Mouse (Mus musculus): Measurements from ENCODE around the gene Fndc5. TPM values are rescaled to one million over a fixed set of nuclear protein-coding genes. Genes with fewer than 3 reads are reported as not detected.
A peak's percentile ranks its signal among the peaks of the same experiment; 100 is the strongest.

Gene Fndc5
- polyA plus RNA-seq, 1 experiment: 11.0 TPM

DNA sequence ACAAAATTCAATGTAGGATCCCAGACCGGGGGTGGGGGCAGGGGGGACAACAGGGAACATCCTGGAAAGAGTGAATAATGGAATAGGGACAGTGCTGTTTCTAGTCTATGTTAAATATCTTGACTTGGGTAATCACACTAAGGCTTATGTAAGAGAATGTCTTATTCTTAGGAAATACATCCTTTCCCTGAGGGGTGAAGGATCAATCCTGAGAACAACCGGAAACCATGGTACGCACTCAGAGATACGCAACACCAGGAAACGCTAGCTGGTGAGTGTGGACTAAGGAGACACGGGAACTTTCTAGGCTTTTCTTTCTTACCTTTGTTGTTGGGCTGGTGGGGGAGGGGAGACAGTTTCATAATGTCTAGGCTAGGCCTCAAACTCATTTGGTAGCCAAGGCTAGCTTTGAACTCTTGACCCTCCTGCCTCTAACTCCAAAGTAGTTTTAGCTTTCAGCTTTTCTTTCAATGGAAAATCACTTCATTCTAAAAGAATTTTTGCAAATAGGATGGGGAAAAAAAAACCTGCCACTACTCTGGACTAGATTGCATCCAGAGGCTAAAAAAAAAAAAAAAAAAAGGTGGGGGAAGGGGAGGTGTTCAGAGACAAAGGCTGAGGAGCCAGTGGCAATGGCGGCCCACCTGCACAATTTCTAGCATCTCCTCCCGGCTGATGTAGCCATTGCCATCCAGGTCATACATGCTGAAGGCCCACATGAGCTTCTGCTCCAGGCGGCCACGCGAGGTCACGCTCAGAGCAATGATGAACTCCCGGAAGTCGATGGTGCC, 18.9 kb upstream of the Fndc5 start:
- TF ChIP-seq CTCF (IDR thresholded peaks at IDR 0.05; ENCODE audit: control insufficient read depth, insufficient read depth, insufficient replicate concordance, low read depth, low read length): no peak
- TF ChIP-seq POLR2A (IDR thresholded peaks at IDR 0.05; ENCODE audit: control insufficient read depth, low read depth, low read length): no peak
- no peak overlapping the region for H3K4me3 ChIP-seq (ENCODE audit: control insufficient read depth, low read depth, low read length)
- no peak overlapping the region for H3K27ac ChIP-seq (ENCODE audit: control insufficient read depth, insufficient read depth, low read depth, low read length)
- peaks cover 3% of the 10 kb centered on the region for H3K4me1 ChIP-seq (ENCODE audit: control insufficient read depth, insufficient read depth, low read length)
- H3K27me3 ChIP-seq (ENCODE audit: control insufficient read depth, insufficient read depth, low read length): no peaks in the 10 kb centered on the region
- no peaks in the 10 kb centered on the region for H3K36me3 ChIP-seq (ENCODE audit: control insufficient read depth, insufficient read depth, low read length)

GRCm38 (mm10) chr4:129119708-129120107, 17.1 kb upstream of the Fndc5 start:
- H3K4me1 ChIP-seq (ENCODE audit: control insufficient read depth, insufficient read depth, low read length): peaks cover 4% of the 10 kb centered on the region
- no peak overlapping the region for H3K4me3 ChIP-seq (ENCODE audit: control insufficient read depth, low read depth, low read length)
- no peaks in the 10 kb centered on the region for H3K36me3 ChIP-seq (ENCODE audit: control insufficient read depth, insufficient read depth, low read length)
- H3K27me3 ChIP-seq (ENCODE audit: control insufficient read depth, insufficient read depth, low read length): no peaks in the 10 kb centered on the region
- TF ChIP-seq CTCF (IDR thresholded peaks at IDR 0.05; ENCODE audit: control insufficient read depth, insufficient read depth, insufficient replicate concordance, low read depth, low read length): no peak
- no peak for TF ChIP-seq POLR2A (IDR thresholded peaks at IDR 0.05; ENCODE audit: control insufficient read depth, low read depth, low read length)
- no peak overlapping the region for H3K27ac ChIP-seq (ENCODE audit: control insufficient read depth, insufficient read depth, low read depth, low read length)

- Histone ChIP-seq H3K27me3 (ENCODE audit: control insufficient read depth, insufficient read depth, low read length) (no peaks in the 10 kb centered on the region), H3K36me3 (ENCODE audit: control insufficient read depth, insufficient read depth, low read length) (no peaks in the 10 kb centered on the region), H3K4me3 (ENCODE audit: control insufficient read depth, low read depth, low read length) (no peak overlapping the region; the same call in 1 of the 2 replicates), H3K27ac (ENCODE audit: control insufficient read depth, insufficient read depth, low read depth, low read length) (no peak overlapping the region), H3K4me1 (ENCODE audit: control insufficient read depth, insufficient read depth, low read length) (peaks cover 15% of the 10 kb centered on the region)
- no peak for TF ChIP-seq POLR2A (IDR thresholded peaks at IDR 0.05; ENCODE audit: control insufficient read depth, low read depth, low read length)
- 0 out of 2 replicates have a peak, but pooled peaks have one; percentile 6 for TF ChIP-seq CTCF (IDR thresholded peaks at IDR 0.05; ENCODE audit: control insufficient read depth, insufficient read depth, insufficient replicate concordance, low read depth, low read length)
These were observed 16.0 kb upstream of the Fndc5 start for GRCm38 (mm10) chr4:129120520-129121445.

GRCm38 (mm10) chr4:129121569-129122086, 15.2 kb upstream of the Fndc5 start, which contains the start of gene Hpca:
Gene Hpca, minus strand, starts transcription at chr4:129122036.
- Histone ChIP-seq H3K4me1 (ENCODE audit: control insufficient read depth, insufficient read depth, low read length) (peaks cover 21% of the 10 kb centered on the region), H3K27me3 (ENCODE audit: control insufficient read depth, insufficient read depth, low read length) (no peaks in the 10 kb centered on the region), H3K27ac (ENCODE audit: control insufficient read depth, insufficient read depth, low read depth, low read length) (no peak within 1 kb of the TSS), H3K4me3 (ENCODE audit: control insufficient read depth, low read depth, low read length) (no peak within 1 kb of the TSS; the same call in 1 of the 2 replicates), H3K36me3 (ENCODE audit: control insufficient read depth, insufficient read depth, low read length) (no peaks in the 10 kb centered on the region)
- TF ChIP-seq CTCF (IDR thresholded peaks at IDR 0.05; ENCODE audit: control insufficient read depth, insufficient read depth, insufficient replicate concordance, low read depth, low read length) (no peak), POLR2A (IDR thresholded peaks at IDR 0.05; ENCODE audit: control insufficient read depth, low read depth, low read length) (no peak)

DNA sequence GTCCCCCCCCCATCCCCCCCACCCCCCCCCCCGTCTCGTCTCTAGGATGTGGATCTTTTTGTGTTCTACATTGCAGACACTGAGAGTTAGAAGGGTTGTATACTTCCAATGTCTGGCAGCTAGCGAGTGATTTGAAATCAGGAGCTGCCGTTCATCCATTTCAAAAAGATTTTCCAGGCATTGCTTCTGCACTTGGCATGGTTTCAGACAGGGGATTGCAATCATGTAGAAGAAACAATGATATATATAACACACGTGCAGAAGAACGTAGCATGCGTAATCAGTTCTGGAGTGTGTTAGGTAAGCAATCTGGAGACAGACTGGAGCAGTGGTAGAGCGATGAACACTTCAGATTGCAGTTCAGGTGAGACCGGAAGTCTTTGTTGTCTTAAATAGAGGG, 14.7 kb upstream of the Fndc5 start:
- Histone ChIP-seq H3K27ac (ENCODE audit: control insufficient read depth, insufficient read depth, low read depth, low read length) (no peak overlapping the region), H3K36me3 (ENCODE audit: control insufficient read depth, insufficient read depth, low read length) (no peaks in the 10 kb centered on the region), H3K27me3 (ENCODE audit: control insufficient read depth, insufficient read depth, low read length) (no peaks in the 10 kb centered on the region), H3K4me1 (ENCODE audit: control insufficient read depth, insufficient read depth, low read length) (peaks cover 21% of the 10 kb centered on the region), H3K4me3 (ENCODE audit: control insufficient read depth, low read depth, low read length) (no peak overlapping the region)
- no peak for TF ChIP-seq CTCF (IDR thresholded peaks at IDR 0.05; ENCODE audit: control insufficient read depth, insufficient read depth, insufficient replicate concordance, low read depth, low read length)
- TF ChIP-seq POLR2A (IDR thresholded peaks at IDR 0.05; ENCODE audit: control insufficient read depth, low read depth, low read length): no peak

DNA sequence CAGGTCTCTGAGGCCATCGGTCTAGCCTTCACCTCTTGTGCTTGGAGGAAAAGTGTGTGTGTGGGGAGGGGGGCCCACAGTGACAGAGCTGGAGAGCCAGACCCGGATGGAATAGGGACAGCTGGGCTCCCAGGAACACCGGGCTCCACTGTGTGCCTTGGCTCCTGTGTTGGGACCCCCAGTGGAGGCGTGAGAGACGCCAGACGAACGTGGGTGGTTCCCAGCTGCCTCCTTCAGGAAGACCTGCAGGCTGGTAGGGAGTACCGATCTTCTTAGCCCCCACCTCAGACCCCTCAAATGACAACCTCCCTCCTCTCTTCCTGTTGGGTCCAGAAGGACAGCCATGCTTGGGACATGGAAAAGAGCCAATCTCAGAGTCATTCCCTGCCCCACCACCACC, 14.1 kb upstream of the Fndc5 start:
- no peak overlapping the region for H3K4me3 ChIP-seq (ENCODE audit: control insufficient read depth, low read depth, low read length)
- H3K27ac ChIP-seq (ENCODE audit: control insufficient read depth, insufficient read depth, low read depth, low read length): no peak overlapping the region
- H3K36me3 ChIP-seq (ENCODE audit: control insufficient read depth, insufficient read depth, low read length): no peaks in the 10 kb centered on the region
- no peaks in the 10 kb centered on the region for H3K27me3 ChIP-seq (ENCODE audit: control insufficient read depth, insufficient read depth, low read length)
- TF ChIP-seq CTCF (IDR thresholded peaks at IDR 0.05; ENCODE audit: control insufficient read depth, insufficient read depth, insufficient replicate concordance, low read depth, low read length): no peak
- H3K4me1 ChIP-seq (ENCODE audit: control insufficient read depth, insufficient read depth, low read length): peaks cover 21% of the 10 kb centered on the region

GRCm38 (mm10) chr4:129124652-129125146, 12.1 kb upstream of the Fndc5 start:
- Histone ChIP-seq H3K27me3 (ENCODE audit: control insufficient read depth, insufficient read depth, low read length) (no peaks in the 10 kb centered on the region), H3K4me1 (ENCODE audit: control insufficient read depth, insufficient read depth, low read length) (peaks cover 24% of the 10 kb centered on the region), H3K27ac (ENCODE audit: control insufficient read depth, insufficient read depth, low read depth, low read length) (no peak overlapping the region), H3K36me3 (ENCODE audit: control insufficient read depth, insufficient read depth, low read length) (no peaks in the 10 kb centered on the region), H3K4me3 (ENCODE audit: control insufficient read depth, low read depth, low read length) (no peak overlapping the region)
- TF ChIP-seq CTCF (IDR thresholded peaks at IDR 0.05; ENCODE audit: control insufficient read depth, insufficient read depth, insufficient replicate concordance, low read depth, low read length): no peak
- TF ChIP-seq POLR2A (IDR thresholded peaks at IDR 0.05; ENCODE audit: control insufficient read depth, low read depth, low read length): no peak
